Mouse (Mus musculus): ENCODE results near the gene Dynll1. TPM values are rescaled to one million over a fixed set of nuclear protein-coding genes. Genes with fewer than 3 reads are reported as not detected.

The Dynll1 gene
- polyA plus RNA-seq, 1 experiment from 2014 or later = 1,307 TPM

Other genes with a start within 250 kb of the Dynll1 start
- gene Gm10401, start 202.7 kb downstream of the Dynll1 start, polyA plus RNA-seq (2014; fragmentation: Nextera tagmentation; extraction: Ambion mirVana) = 19.5 and 25.1 TPM in 2 replicates
- 35.5 and 37.4 TPM in 2 replicates for gene Acads, start 181.7 kb downstream of the Dynll1 start, polyA plus RNA-seq (2014; fragmentation: Nextera tagmentation; extraction: Ambion mirVana)
- gene Unc119b, start 166.0 kb downstream of the Dynll1 start, polyA plus RNA-seq (2014; fragmentation: Nextera tagmentation; extraction: Ambion mirVana) = 26.8 and 27.3 TPM in 2 replicates
- gene Mlec, start 142.8 kb downstream of the Dynll1 start, polyA plus RNA-seq (2014; fragmentation: Nextera tagmentation; extraction: Ambion mirVana) = 56.2 and 59.5 TPM in 2 replicates
- 0.89 and 1.4 TPM in 2 replicates for gene Cabp1, start 106.6 kb downstream of the Dynll1 start, polyA plus RNA-seq (2014; fragmentation: Nextera tagmentation; extraction: Ambion mirVana)
- 171 and 181 TPM in 2 replicates for gene Pop5, start 65.2 kb downstream of the Dynll1 start, polyA plus RNA-seq (2014; fragmentation: Nextera tagmentation; extraction: Ambion mirVana)
- gene Rnf10, start 28.1 kb downstream of the Dynll1 start, polyA plus RNA-seq (2014; fragmentation: Nextera tagmentation; extraction: Ambion mirVana) = 72.2 and 76.8 TPM in 2 replicates
- gene Coq5, start 21.3 kb downstream of the Dynll1 start, polyA plus RNA-seq (2014; fragmentation: Nextera tagmentation; extraction: Ambion mirVana) = 62.7 and 67.9 TPM in 2 replicates
- 261 and 275 TPM in 2 replicates for gene Srsf9, start 26.2 kb upstream of the Dynll1 start, polyA plus RNA-seq (2014; fragmentation: Nextera tagmentation; extraction: Ambion mirVana)
- 39.3 and 39.4 TPM in 2 replicates for gene Gatc, start 40.2 kb upstream of the Dynll1 start, polyA plus RNA-seq (2014; fragmentation: Nextera tagmentation; extraction: Ambion mirVana)
- 59.0 and 59.6 TPM in 2 replicates for gene Triap1, start 40.2 kb upstream of the Dynll1 start, polyA plus RNA-seq (2014; fragmentation: Nextera tagmentation; extraction: Ambion mirVana)
- gene Cox6a1, start 48.0 kb upstream of the Dynll1 start, polyA plus RNA-seq (2014; fragmentation: Nextera tagmentation; extraction: Ambion mirVana) = 792 and 865 TPM in 2 replicates
- gene Msi1, start 128.6 kb upstream of the Dynll1 start, polyA plus RNA-seq (2014; fragmentation: Nextera tagmentation; extraction: Ambion mirVana) = 7.5 and 9.7 TPM in 2 replicates
- gene Pla2g1b, start 165.3 kb upstream of the Dynll1 start, polyA plus RNA-seq (2014; fragmentation: Nextera tagmentation; extraction: Ambion mirVana) = 0.89 and 1.2 TPM in 2 replicates
- gene Sirt4, start 183.7 kb upstream of the Dynll1 start, polyA plus RNA-seq (2014; fragmentation: Nextera tagmentation; extraction: Ambion mirVana) = 14.8 and 15.2 TPM in 2 replicates
- gene Pxn, start 205.7 kb upstream of the Dynll1 start, polyA plus RNA-seq (2014; fragmentation: Nextera tagmentation; extraction: Ambion mirVana) = 12.4 and 14.0 TPM in 2 replicates